Mouse (Mus musculus) mouse trophoblast stem cell (cell line): ENCODE measurements around the gene Ddrgk1.
"Not testable (repeated sequence)": the region's sequence is repeated elsewhere in the genome, so short reads cannot be mapped to it uniquely, and the experiment has no call there.

Experiments used
- in situ Hi-C, 2 experiments: fragments of 300-500 bp; cut with MseI, MboI; formaldehyde crosslinking; loops; 2 replicates in 1 of 2; 3 replicates in 1 of 2; pipeline ENCODE4 v1.15.1; 2025

Ddrgk1 gene

DNA sequence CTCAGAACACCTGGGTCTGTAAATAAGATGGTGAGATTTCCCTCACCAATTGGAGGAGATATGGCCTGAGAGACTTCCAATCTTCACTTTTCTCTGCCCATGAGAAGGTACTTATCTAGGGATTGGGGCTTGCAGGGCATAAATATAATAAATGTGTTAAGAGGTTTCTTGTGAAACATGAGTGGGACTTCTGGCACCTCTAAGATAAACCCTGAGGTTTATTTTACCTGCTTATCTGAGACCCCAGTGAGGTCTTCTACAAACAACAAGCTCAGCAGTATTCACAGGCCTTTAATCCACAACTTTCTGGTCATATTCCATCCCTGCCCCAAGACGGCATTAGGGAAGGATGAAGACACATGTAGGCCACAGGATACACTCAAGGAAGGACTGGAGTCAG lies 10.7 kb downstream of the Ddrgk1 start:
- in situ Hi-C loops: no loop called here

DNA sequence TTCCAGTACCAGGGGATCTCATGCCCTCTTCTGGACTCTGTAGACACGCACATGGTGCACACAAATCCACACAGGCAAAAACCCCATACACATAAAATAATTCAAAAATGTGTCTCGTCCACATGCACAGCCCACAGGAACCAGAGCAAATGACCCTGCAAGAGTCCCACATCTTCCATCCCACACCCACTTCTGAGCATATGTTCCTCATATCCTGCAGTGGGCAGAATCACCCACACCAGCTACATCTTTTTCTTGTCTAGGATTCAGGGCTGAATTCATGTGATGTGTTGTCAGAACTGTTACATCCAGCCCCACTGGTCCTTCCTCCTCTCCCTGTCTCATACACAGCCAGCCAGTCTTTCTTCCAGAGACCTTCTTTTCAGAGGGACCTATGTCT lies 11.2 kb downstream of the Ddrgk1 start:
- in situ Hi-C loops: no loop called here

DNA sequence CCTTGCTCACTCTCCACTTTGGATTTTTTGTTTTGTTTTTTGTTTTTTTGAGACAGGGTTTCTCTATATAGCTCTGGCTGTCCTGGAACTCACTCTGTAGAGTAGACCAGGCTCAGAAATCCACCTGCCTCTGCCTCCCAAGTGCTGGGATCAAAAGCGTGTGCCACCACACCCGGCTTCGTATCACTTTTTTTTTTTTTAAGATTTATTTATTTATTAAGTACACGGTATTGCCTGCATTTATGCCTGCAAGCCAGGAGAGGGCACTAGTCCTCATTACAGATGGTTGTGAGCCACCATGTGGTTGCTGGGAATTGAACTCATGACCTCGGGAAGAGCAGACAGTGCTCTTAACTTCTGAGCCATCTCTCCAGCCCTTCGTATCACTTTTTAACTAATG lies 15.4 kb downstream of the Ddrgk1 start:
- in situ Hi-C loops: not testable (repeated sequence)

DNA sequence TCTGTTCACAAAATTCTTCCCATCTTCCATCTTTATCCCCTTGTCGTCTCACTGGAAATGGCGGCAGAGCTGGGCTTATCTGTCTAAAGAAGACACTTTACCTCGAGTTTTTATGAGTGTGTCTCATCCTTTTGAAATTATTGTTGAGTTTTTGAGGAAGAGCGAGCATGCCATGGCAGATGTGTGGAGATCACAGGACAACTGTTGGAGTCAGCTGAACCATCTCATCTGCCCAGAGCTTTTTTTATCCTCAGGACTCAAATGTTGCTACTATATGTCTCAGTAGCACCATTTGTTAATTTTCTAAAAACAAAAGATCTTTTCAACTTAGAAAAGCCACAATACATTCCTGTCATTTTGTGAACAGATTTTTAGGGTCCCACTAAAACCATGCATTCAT lies 19.3 kb downstream of the Ddrgk1 start:
- in situ Hi-C loops: no loop called here

DNA sequence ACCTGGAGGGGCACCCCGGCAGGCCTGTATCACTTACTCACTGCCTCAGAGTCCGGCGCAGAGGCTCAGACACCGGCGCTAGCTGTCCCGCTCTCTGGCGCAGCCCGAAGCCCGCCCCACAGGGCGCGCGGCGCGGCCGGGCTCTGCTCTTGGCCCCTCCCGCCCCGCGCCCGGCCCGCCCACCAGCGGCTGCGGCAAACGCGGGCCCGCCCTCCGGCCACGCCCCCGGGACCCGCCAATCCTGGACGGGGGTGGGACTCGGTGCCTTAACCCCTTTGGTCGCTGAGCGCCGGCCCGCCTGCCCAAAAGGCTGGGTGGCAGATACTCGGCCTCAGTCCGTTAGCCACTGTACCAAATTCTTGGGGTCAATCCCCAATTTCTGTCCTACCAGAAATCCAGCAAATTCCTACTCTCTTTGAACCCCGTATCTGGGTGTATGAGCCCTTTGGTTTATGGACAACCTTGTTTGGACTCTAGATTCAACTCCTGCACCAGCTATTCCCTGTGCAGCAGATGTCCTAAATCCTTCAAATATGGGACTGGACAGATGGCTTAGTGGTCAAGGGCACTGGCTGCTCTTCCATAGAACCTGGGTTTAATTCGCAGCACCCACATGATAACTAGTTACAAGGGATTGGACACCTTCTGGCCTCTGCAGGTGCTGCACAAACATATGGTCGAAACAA lies 21.6 kb downstream of the Ddrgk1 start, which contains the start of gene Lzts3:
Lzts3 (minus strand) TSS at position 120 of the 686 bp plus-strand sequence.
- in situ Hi-C loops: no loop called here

DNA sequence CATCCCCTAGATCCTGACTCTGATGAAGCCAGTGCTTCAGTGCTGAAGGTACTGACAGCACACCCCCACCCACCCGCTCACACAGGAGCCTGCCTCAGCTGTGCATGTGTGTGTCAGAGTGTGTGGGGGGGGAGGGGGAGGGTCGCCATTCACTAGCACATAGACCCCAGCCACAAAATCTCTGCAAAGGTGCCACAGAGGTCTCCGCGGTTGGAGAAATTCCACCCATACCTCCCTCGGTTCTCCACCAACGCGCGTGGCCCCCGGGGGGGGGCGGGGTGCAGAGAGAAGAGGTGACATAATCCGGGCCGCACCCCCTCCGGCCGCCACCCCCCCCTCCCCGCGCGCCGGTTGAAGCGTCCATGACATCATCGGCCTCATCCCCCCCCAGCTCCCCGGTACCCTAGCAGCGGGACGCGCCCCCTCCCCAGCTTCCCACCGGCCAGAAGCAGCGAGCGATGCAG lies 22.2 kb downstream of the Ddrgk1 start:
- in situ Hi-C loops: no loop called here

DNA sequence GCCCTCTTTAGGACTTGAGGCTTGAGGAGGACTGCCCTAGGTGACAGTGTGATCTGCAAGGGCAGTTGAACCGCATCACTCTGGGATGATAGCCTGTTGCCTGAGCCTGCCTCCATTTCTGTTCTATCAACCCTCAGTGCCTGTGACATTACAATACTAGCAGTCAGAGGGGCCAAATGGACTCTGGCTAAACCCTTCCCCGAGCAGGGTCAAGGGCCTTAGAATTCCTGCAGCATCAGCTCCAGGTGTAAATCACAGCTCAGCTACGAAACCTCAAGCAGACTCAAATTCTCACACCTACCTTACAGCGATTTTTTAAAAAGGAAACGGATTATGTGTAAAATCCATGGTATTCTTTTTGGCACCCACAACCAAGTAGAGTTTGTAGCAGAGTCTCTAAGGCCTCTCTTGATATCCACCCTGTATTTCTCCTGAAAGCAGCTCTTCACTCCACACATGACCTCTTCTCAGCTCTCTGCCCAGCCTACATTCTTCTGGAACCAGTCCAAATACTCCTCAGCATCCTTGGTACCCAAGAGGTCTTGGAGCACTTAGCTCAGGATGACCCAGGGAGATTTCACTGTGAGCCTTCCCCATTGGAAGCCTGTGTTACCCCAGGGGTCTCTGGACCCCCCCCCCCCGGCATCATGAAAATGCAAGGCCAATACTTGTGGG lies 23.0 kb downstream of the Ddrgk1 start:
- in situ Hi-C loops: no loop called here

DNA sequence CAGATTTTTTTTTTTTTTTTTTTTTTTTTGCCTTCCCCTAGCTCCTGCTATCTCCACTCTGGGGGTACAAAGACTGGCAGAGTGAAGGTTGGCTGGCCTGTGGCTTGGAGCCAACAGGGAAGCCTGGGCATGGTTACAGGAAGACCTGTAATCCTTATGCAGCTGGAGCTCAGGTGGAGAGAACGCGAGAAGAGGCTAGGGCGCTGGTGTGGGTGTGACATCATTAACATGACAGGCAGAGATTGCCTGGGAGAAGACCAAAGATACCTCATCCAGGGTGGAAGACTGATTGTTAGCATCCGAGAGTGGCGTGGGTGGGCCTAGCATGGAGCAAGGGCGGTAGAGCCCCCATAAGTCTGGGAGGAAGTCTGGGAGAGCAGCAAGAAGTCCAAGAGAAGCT lies 25.2 kb downstream of the Ddrgk1 start:
- in situ Hi-C loops: no loop called here

DNA sequence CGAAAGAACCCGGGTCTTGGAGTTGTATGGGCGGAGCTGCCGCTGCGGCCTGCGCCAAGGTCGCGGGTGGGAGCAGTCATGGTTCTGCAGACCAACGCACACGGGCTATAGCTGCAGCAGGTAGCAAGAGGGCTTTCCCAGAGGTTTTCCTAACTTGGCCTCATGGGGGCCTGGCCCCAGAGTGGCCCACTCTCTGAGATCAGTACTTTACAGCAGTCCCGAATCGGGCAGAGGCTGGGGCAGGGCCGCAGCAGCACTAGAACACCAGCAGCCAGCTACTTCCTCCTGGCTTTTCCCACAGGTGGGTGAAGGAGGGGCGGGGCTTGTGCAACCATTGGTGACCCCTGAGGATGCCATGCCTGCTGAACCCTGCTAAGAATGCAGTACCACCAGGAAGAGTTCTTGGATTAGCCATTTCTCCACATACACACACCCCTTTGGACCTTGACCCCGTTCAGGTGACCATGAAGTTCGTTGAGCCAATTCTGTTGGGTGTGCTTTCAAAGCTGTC lies 26.3 kb downstream of the Ddrgk1 start:
- in situ Hi-C loops: no loop called here

DNA sequence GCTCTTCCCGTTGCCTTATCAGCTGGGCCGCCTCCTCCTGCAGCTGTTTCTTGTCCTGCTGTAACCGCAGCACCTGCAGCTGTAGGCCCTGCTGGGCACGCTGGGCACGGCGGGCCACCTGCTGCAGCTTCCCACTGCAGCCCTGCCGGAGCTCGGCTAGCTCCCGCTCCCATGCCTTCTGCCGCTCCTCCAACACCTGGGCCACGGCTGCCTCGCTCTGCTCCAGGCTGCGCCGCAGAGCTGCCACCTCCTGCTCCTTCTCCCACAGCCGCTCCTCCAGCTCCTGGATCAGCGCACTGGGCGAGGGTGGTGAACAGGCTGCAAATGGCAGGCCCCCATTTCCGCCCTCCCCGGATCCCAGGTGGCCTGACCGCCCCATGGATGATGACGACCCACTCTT lies 28.6 kb downstream of the Ddrgk1 start:
- in situ Hi-C loops: no loop called here

DNA sequence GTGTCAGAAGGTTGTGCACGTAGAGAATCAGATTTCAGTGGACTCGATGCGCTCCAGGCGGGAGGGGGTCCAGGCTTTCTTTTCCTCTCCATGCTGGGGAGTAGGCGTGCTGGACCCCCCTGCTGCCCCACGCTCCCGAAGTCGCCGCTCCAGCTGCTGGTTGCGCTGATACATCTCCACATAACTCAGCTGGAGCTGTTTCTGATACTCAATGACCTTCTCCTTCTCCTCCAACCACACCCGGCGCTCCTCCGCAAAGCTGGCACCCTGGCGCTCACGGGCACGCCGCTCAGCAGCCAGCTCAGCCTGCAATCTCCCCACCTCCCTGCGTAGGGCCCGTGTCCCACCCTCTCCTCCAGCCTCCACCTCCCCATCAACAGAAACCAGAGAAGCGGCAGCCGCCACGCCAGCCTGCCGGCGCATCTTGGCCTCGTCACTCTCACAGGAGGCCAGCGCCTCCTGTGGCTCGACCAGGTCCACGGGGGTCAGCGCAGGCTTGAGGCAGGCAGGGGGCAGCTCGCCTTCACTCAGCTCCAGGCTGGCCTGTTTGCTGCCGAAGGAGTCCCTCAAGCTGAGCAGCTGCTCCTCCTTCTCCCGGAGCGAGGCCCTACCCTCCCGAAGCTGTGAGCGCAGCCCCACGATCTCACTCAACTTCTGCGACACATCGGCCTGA lies 29.6 kb downstream of the Ddrgk1 start:
- in situ Hi-C loops: no loop called here

DNA sequence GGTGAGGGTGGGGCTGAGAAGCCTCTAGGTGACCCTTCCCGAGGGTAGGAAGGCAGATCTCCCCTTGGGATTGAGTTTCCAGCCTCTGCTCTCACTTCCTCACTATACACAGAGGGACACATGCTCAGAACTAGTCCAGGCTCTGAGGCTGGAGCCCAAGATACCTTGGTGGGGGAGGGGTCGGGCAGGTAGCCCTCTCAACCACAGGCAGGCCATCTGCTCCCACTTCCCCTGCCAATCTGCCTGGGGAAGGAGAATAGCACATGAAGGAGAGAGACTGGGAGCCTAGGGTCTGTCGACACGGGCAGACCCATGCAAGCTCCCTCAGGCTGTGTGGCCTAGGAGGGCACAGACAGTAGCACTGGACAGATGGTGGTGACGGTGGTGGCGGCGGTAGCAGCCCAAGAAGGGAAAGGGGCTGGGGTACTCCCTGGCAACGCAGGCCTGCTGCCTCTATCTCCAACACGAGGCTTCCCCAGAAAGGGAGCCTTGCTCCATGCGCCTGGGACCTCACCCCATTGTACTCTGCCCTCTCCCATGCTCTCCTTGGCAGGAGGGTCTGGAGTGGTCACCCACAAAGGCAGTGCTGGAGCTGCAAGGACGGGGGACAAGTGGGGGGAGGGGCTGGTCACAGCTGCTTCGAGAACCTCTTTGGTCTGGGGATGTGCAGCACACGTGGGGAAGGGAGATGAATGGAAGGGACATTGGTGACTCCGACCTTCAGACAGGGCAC lies 30.3 kb downstream of the Ddrgk1 start:
- in situ Hi-C loops: no loop called here

DNA sequence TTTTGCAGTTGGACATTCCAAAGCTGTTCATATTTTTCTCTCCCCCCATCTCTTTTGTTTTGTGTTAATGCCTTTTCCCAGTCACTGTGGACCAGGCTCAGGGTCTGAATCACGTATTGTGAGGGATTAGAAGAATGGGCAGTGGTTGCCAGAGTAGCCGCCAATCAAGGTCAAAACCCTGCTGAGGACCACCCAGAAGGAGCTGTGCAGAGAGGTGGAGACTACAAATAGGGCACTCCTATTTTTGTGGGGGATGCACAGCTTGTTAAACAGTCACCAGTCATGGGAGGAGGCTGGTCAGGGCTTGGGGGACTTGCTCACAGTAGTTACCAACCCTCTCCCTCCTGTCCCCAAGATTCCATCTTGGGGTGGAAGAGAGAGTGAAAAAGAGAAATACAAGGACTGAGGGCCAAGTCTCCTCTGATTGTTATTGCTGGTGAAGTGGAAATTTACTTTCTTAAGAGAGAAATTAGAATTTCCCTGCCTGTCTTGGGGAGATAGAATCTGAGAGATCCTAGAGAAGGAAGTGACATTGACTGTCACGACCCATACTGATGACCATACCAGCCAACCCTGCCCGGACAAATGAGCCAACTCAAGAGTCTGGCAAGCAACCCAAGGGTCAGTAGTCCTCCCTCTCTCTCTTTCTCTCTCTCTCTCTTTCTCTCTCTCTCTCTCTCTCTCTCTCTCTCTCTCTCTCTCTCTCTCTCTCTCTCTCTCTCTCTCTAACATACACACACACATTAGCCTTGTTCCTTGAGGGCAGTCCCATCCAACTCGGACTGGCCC lies 31.4 kb downstream of the Ddrgk1 start:
- in situ Hi-C loops: no loop called here

DNA sequence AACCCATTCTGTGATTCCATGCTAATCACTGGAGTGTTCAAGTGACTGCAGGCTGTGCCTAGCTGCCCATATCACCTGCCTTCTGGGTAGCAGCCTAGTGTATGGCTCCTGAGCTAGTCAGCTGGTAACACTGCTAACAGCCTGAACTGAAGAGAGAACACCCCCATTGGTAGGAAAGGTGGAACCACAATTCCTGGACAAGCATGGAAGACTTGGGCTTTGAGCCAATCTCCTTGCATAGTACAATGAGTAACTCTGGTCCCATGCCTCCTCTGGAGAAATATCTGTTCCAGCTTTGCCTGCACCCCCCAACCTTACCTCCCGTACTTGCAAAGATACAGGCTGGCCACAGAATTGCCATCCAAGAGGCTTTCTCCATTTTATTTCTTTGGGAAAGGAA lies 32.0 kb downstream of the Ddrgk1 start:
- in situ Hi-C loops: no loop called here

DNA sequence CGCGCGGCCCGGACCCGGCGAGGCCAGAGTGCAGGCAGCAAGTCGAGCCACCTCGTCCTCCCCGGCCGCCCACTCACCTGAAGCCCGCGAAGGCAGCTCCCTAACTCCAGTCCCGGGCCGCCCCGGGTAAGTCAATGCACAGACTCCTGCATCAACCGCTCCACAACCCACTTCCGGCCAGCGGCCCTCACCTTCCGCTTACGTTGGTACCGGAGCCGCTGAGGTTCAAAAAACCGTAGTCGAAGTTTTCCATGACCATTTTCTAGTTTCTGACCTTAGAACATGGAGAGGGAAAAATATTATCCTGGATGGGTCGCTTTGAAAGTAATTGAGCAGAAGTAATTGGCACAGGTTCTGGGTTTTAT lies 34.6 kb downstream of the Ddrgk1 start, which contains the start of the genes Fastkd5 and Ubox5:
Fastkd5 (minus strand) TSS at position 189 of the 365 bp plus-strand sequence.
Ubox5 (minus strand) TSS at position 200 of the 365 bp plus-strand sequence.
- in situ Hi-C loops: no loop called here

DNA sequence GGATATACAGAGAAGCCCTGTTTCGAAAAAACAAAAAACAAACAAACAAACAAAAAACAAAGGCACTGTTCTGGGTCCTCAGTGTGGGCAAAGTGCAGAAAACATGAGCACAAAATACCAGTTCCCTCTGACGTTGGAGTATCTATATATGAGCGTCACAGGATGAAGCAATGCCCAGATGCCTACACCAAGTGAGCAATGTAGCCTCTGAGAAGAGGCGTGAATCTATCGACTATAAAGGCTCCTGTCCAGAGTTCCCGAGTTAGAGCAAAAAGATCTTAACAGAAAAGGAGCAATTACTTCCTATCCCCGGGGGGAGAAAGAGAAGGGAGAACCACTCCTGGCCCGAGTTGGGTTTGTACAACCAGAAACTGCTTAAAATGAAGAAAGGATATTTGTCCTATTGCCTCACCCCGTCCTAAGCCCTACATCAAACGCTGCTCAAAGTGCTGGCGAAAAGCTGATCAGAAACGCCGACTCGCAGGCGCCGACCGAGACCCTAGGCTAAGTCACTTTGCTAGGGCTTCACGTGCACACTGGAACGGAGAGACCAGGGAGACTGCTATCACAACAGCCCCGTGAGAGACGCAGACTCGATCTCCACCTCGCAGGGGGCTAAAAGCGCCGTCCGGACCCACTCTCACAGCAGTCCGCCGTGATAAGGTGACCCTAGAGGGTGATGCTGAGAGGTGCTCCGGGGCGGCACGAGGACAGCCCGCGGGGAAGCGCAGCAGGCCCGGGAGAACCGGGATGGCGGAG lies 35.2 kb downstream of the Ddrgk1 start:
- in situ Hi-C loops: no loop called here

DNA sequence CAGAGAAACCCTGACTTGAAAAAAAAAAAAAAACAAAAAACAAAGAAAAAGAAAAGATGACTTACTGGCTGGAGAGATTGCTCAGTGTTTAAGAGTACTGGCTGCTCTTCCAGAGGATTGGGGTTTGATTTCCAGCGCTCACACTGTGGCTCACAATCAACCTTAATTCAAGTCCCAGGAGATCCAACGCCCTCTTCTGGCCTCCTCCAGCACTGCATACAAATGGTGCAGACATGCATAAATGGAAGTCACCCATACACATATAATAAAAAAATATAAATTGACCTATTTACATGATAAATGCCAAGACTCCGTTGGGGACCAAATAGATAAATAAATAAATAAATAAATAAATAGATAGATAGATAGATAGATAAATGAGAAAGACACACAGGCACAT lies 36.0 kb downstream of the Ddrgk1 start:
- in situ Hi-C loops: no loop called here

DNA sequence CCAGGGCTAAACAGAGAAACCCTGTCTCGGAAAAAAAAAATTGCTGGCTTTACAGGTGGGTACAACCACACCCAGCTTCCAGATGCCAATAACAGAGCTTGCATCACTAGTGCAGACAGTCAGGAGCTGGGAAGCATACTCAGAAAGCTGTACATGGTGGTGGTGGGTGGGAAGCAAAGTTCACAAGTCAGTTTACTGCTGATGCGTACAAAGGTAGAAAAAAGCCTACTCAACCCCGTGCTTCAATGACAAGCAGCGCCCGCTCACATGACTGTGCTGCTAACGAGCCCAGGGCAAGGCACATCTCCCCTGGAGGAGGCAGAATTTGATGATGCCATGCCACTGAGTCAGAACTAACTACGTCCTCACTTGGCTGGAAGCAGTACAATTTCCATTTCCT lies 45.5 kb downstream of the Ddrgk1 start:
- in situ Hi-C loops: no loop called here

DNA sequence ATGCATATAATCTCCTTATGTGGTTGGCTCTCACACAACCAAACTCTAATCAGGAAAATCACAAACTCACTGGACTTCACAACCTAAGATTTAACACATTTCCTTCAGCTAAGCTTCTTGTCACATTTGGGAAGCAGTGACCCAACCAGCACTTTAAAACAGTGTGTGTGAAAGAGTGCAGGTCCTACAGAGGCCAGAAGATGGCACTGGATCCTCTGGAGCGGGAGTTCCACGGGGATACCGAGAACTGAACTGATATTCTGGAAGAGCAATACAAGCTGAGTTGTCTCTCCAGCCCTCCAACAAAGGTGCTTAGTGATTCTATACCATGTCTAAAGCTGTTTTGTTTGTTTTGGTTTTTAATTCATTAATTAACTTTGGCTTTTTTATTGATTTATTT lies 51.4 kb downstream of the Ddrgk1 start:
- in situ Hi-C loops: no loop called here
